Mouse (Mus musculus) cerebellum, adult (tissue): ENCODE results near the gene Fbxw4.

Source experiments
- ATAC-seq: cut with Nextera tagmentation; 2 replicates; pipeline ENCODE4 v1.9.2; 2017; ENCODE audit warnings: mild to moderate bottlenecking, moderate library complexity, mixed read lengths; ENCODE audit not compliant: insufficient number of reproducible peaks, low FRiP score, low TSS enrichment

Gene Fbxw4

DNA sequence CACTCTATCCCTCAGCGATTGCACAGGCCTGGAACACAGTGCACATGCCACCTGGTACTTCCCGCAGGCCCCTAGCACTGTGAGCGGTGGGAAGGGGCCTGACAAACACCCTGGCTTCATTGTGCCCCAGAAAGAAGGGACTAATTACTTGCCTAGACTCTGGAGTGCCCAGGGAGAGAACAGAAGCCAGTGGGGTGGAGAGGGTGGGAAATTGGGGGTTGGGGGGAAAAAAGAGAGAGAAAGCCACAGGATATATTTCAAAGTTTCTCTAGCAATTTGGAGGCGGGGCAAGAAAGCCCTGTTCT, 43.9 kb downstream of the Fbxw4 start:
- no peak for ATAC-seq

DNA sequence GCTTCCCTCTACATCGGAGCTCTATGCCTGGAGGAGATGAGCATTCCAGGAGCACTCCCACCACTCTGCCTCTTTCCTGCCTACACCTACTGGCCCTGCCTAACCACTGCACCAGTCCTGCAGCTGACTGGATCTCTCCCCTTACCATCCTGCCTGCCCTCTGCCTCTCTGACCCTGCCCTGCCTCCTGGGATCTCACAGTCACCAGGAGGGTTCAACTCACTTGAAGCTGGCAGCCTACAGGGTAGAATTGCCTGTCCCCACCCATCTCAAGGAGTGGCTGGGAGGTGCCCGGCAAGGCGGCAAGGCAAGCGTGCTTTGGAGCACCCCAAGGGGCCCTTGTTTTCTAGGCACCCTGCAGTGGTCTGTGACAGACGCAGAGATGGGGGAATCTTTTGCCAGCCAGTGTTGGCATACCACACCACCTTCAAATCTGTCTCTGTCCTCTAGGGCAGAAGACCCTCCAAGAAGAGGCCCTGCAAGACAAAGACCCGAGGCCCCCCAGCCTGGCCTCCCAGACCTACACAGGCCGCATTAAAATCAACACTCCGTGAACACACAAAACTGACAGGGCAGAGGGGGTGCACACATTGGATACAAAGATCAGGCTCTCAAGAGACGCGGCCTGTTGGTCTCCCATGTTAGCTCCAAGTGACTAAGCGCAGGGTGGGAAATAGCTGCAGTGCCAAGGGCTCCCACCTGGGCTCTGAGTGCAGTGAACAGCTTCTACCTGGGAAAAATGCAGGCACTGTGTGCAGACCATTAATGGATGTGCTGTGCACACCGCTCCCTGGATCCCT, 44.5 kb downstream of the Fbxw4 start:
- ATAC-seq = no peak

GRCm38 (mm10) chr19:45614928-45615327, 45.2 kb downstream of the Fbxw4 start:
- ATAC-seq = no peak

GRCm38 (mm10) chr19:45614375-45614774, 45.7 kb downstream of the Fbxw4 start:
- ATAC-seq = no peak

DNA sequence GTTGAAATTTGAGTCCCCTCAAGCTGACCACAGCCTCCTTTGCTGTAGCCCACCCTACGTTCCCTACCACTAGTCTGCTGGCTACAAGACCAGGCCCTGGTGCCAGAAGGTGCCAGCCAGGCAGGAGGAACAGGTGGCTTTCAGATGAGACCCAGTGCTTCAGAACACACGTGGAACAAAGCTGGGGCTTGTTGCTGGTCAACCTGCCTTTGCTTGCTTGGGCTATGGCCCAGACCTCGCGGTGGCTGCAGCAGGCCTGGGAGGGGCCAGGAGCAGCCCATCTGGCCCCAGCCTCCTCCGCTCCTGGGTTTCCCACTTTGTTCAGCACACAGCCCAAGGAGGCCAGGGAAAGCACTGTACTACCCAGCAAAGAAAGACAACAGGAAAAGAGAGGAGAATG, 49.3 kb downstream of the Fbxw4 start:
- ATAC-seq = peak; percentile 80

DNA sequence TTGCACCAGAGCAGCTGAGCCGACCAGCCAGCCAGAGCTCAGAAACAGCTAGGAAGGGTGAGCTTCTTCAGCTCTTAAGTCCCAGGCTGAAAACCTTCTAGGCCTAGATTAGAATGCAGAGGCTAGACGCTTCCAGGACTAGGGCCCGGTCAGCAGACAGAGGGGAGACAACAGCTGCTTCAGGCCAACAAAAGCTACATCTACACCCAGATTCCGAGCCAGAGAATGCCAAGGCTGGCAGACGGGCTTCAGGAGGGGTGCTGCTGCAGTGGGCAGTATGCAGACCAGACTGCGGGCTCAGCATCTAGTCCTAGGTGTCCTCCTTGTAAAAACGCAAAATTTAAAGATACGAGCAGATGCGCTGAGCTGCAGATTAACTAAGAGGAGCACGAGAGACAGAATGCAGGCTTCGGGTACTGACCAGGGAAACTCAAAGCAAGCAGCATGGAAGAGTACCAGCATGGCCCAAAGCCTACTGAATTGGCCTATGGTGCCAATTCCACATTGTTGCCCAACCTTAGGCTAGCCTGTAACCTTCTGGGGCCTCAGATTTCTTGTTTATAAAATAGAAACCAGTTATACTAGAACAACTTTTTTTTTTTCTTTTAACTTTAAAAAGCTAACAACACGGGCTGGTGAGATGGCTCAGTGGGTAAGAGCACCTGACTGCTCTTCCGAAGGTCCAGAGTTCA, 51.3 kb downstream of the Fbxw4 start:
- no peak for ATAC-seq

GRCm38 (mm10) chr19:45607479-45607878, 52.6 kb downstream of the Fbxw4 start:
- no peak for ATAC-seq

DNA sequence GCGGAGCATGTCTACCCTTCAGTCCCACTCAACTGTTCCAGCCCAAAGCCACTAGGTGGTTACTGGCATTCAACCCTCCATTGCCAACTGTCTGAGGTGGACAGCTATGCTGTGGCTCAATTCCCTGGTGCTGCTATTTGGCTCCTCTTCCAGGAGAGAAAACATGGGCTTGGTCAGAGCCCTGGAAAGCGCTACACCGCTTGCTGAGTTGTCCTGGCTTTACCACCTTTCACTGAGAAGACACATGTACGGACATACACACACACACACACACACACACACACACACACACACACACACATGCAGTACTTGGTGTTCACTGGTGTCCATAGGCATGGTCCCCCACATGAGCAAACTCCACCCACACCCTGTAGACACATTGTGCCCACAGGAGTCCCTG, 53.4 kb downstream of the Fbxw4 start:
- ATAC-seq = no peak

DNA sequence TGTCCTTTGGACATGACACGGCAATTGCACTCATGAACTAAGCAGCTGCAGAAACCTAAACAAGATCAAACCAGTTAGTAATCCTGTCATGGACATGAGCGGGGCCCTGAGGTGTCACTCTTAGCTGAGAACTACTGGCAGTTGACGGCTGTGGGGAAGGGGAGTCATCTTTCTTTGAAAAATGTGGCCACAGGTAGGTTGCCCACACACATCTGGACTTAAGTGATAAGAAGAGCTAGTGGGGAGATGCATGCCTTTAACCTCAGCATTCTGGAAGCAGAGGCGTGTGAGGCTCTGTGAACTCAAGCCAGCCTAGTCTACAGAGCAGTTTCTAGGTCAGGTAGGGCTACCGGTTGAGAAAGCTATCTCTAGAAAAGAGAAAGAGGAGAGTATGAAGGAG, 57.5 kb downstream of the Fbxw4 start:
- ATAC-seq = no peak

- no peak for ATAC-seq
Measured at GRCm38 (mm10) chr19:45597106-45597505, 63.0 kb downstream of the Fbxw4 start.

DNA sequence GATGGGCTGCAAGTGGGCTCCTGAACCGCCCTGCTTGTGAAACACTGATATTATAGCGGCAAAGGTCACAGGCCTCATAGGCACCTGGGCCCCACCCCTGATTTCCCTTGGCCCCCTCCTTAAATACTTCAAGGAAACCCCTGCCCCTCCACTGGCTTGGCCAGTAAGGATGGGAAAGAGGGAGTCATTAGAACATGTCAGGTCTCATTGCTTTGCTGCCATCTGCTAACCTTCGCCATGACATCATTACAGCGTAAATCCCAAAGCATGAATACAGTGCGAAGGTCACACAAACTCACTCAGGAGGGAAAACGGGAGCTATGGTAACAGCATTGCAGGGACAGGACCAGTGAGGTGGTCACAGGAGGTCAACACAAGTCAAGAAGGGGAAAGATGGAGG, 63.7 kb downstream of the Fbxw4 start:
- no peak for ATAC-seq

GRCm38 (mm10) chr19:45596019-45596418, 64.1 kb downstream of the Fbxw4 start:
- ATAC-seq = no peak

GRCm38 (mm10) chr19:45595481-45595880, 64.6 kb downstream of the Fbxw4 start:
- no peak for ATAC-seq

DNA sequence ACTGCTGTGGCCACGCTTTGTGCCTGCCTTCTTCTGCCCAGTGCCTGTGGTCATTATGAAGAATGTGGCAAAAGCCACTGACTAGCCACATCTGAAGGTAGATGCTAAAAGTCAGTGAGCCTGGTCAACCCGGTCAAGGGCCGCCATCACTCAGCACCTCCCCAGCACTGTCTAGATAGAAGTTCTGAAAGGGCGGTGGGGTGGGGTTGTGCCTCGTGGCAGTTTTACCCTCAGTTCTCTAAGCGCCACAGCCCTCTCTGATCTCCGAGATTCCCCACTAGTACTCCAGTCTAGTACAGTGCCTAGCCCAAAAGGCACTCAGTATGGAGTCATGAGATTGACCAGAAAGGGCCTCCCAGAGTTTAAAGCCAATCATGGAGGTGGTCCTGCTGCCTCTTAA, 66.0 kb downstream of the Fbxw4 start:
- no peak for ATAC-seq

DNA sequence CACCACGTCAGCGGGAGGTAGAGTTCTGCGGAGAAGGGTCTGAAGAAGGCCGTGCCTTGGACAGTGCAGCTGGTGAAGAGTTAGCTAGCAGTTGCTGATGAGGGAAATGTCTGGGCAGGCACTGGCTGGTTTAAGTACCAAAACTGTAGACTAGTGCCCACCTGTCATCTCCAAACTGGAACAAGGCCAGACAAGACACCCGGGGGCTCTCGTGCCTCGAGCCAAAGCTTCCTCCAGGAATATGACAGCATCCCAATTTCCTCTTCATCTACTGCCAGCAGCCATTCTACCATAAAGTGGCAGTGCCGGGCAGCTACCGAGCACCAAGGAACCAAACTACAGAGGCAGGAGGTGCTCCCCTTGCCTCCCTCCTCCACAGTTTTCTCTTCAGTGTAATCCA, 67.2 kb downstream of the Fbxw4 start:
- ATAC-seq = no peak

DNA sequence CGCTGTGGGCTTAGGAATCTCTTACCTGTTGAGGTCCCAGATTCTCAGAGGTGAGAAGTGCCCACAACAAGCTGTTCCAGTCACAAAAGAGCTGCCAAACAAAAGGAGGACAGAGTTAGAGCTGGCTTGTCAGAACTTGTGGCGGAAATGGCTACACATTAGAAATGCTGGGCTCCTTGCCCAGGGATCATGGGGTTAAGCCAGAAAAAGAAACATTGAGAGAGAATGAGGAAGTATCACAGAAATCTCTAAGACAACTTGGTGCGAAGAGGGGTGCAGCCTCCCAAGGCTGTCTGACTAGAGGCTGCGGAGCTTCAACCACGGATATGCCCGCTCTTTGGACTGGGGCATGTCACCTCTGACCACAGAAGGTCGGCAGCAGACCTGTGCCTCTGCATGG, 68.4 kb downstream of the Fbxw4 start:
- ATAC-seq = no peak

DNA sequence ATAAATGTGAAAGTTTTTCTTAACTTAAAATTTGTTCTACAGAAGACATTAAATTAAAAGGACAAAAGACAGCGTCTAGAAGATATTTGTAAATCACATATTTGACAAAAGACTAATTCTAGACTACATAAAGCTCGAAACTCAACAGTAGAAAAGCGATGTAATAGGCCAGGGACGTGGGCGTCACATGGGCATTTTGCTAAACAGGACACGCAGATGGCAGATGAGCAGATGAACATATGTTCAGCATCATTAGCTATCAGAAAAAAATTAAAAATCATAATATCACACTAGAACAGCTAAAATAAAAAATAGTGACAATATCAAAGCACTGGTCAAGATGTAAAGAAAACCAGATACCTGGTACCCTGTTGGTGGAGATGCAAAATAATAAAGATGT, 70.4 kb downstream of the Fbxw4 start:
- ATAC-seq = no peak

DNA sequence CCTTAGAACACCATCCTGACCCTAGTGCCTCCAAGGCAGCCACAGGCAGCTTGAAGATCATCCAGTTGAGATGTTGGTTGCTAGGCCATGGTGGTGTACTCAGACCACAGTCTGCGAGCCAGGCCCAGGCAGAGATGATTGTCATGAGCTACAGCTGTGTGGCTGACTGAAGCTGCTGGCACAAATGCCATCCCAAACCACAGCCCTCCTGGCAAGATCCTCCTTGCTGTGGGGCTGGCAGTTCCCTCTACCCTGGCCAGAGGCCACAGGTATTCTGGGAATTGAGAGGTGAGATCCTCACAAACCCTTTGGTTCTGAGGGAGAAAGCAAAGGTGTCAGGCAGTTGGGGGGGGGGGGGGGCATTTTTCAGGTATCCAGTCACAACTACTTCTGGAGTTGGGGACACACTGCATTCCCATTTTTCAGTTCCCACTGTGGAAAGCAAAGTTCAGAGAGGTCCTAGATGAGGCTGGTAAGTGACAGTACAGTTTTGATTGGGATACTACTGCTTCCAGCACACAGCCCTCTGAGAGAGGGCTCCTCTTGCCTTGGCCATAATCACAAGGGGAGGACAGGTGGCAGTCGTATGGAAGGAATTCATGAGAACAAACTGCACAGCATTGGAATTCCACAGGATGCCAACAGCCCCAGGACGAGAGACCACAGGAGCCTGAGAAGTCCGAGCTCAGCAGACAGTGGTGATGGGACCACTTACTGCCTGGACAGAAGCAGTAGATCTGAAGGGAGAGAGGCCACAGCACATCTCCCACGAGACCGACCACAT, 72.4 kb downstream of the Fbxw4 start:
- no peak for ATAC-seq

DNA sequence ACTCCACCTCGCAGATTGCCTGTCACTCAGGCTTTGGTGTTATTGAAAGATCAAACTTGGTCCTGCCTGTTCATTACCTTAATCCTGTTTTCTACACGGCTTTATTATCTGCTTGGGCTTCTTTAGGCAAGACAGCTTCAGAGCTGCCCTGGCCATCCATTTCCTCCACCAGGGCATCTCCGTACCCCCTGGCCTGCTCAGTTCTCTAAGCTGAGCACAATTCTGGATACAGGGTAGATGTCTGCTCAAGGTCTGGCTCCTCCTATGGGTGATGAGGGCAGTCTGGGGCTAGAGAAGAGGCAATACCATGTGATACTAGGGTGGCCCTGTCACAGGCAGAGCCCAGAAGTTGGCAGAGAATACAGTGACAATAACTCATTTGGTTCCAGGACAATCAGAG, 73.3 kb downstream of the Fbxw4 start:
- ATAC-seq = no peak

GRCm38 (mm10) chr19:45584856-45585620, 75.1 kb downstream of the Fbxw4 start:
- ATAC-seq = no peak

GRCm38 (mm10) chr19:45583136-45583535, 77.0 kb downstream of the Fbxw4 start:
- no peak for ATAC-seq
